In genomic region chr17:81377195-81377594, GRCm38 (mm10) we compare ENCODE assay signal across 14 mouse cellular contexts.
"Had no signal": no experiment of that assay in that cellular context is flagged by ENCODE, and none has a peak within 500 bp of the region (broad histone marks: within the 10 kb centered on the region; RNA-seq: fewer than 3 reads in every experiment).

No protein-coding gene starts in this region.

- H3K4me3 ChIP-seq: limb, embryonic 10.5 days; liver, embryonic 15.5 days; midbrain, embryonic 10.5 days; myocyte had no signal

- ATAC-seq: lung, postnatal 0 days had no signal

- H3K9ac ChIP-seq: liver, embryonic 15.5 days had no signal

- H3K9me3 ChIP-seq: limb, embryonic 10.5 days; liver, embryonic 15.5 days; midbrain, embryonic 10.5 days had no signal

- H3K27me3 ChIP-seq: liver, embryonic 15.5 days had no signal

- H3K4me2 ChIP-seq: liver, embryonic 11.5 days; liver, embryonic 15.5 days had no signal

- H3K27ac ChIP-seq: kidney, postnatal 0 days; limb, embryonic 10.5 days; liver, embryonic 15.5 days; midbrain, embryonic 10.5 days; stomach, postnatal 0 days had no signal

- H3K36me3 ChIP-seq: limb, embryonic 10.5 days; liver, embryonic 15.5 days; midbrain, embryonic 10.5 days had no signal

- H3K4me1 ChIP-seq: liver, embryonic 15.5 days; midbrain, embryonic 10.5 days had no signal

- DNase-seq: kidney, adult 8-10 months; lung, adult 2 months; lung, postnatal 36 days; midbrain, embryonic 14.5 days; right cerebral cortex, postnatal 25 days; thymus, postnatal 4 days had no signal
